Mouse (Mus musculus): Measurements from ENCODE around the gene Foxg1. TPM values are rescaled to one million over a fixed set of nuclear protein-coding genes. Genes with fewer than 3 reads are reported as not detected.
A peak's percentile ranks its signal among the peaks of the same experiment; 100 is the strongest.

Foxg1 gene
- polyA plus RNA-seq, 1 experiment from 2014 or later: 0.19 TPM

GRCm38 (mm10) chr12:49400036-49400852, 17.8 kb downstream of the Foxg1 start:
- H3K27ac ChIP-seq: no peak overlapping the region

DNA sequence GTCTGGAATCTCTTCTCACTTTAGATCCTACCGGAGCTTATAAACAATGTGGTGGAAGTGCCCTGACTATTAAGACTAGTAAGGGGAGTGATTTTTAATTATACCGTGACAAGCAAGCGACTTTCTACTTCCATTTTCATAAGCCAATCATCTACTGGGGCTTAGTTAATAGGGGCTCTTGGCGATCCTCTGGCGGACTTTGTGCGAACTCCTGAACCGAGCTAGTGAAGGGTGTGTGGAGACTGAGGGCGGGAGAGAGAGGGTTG, 18.3 kb downstream of the Foxg1 start:
- Histone ChIP-seq H3K27ac (no peak overlapping the region), H3K36me3 (no peaks in the 10 kb centered on the region), H3K27me3 (ENCODE audit: low read depth, poor library complexity, severe bottlenecking) (peaks cover 91% of the 10 kb centered on the region), H3K4me1 (peaks cover 10% of the 10 kb centered on the region), H3K9me3 (replicated peaks) (no peaks in the 10 kb centered on the region), H3K4me3 (peak overlapping the region; percentile 53)
- 0% methylated on average over 8 of the region's 8 CpGs for WGBS
- DNase-seq (ENCODE audit: low spot score): no peak

More at GRCm38 (mm10) chr12:49400036-49400852, 17.8 kb downstream of the Foxg1 start:
- no peaks in the 10 kb centered on the region for H3K9me3 ChIP-seq (replicated peaks)
- 3% methylated on average over 9 of the region's 9 CpGs for WGBS
- peaks cover 10% of the 10 kb centered on the region for H3K4me1 ChIP-seq
- DNase-seq (ENCODE audit: low spot score): no peak
- H3K36me3 ChIP-seq: no peaks in the 10 kb centered on the region
- 0 out of 2 replicates have a peak overlapping the region, but pooled peaks have one; percentile 53 for H3K4me3 ChIP-seq
- H3K27me3 ChIP-seq (ENCODE audit: low read depth, poor library complexity, severe bottlenecking): peaks cover 96% of the 10 kb centered on the region

GRCm38 (mm10) chr12:49401119-49401795, 18.8 kb downstream of the Foxg1 start:
- peaks cover 10% of the 10 kb centered on the region for H3K4me1 ChIP-seq
- H3K9me3 ChIP-seq (replicated peaks): no peaks in the 10 kb centered on the region
- WGBS: under 1% methylated on average over 68 of the region's 68 CpGs
- H3K27ac ChIP-seq: peak overlapping the region; percentile 2; the same call in 1 of the 2 replicates
- peak overlapping the region; percentile 53 for H3K4me3 ChIP-seq
- peaks cover 86% of the 10 kb centered on the region for H3K27me3 ChIP-seq (ENCODE audit: low read depth, poor library complexity, severe bottlenecking)
- no peaks in the 10 kb centered on the region for H3K36me3 ChIP-seq
- peak; percentile 75 for DNase-seq (ENCODE audit: low spot score)

GRCm38 (mm10) chr12:49401796-49402130, 19.3 kb downstream of the Foxg1 start:
- peaks cover 10% of the 10 kb centered on the region for H3K4me1 ChIP-seq
- peaks cover 81% of the 10 kb centered on the region for H3K27me3 ChIP-seq (ENCODE audit: low read depth, poor library complexity, severe bottlenecking)
- H3K4me3 ChIP-seq: peak overlapping the region; percentile 53
- no peak overlapping the region for H3K27ac ChIP-seq
- no peaks in the 10 kb centered on the region for H3K9me3 ChIP-seq (replicated peaks)
- WGBS: 1% methylated on average over 5 of the region's 5 CpGs
- DNase-seq (ENCODE audit: low spot score): no peak
- no peaks in the 10 kb centered on the region for H3K36me3 ChIP-seq

- 78% methylated on average over 2 of the region's 2 CpGs for WGBS
- Histone ChIP-seq H3K27ac (no peak overlapping the region), H3K4me3 (no peak overlapping the region), H3K9me3 (replicated peaks) (no peaks in the 10 kb centered on the region), H3K27me3 (ENCODE audit: low read depth, poor library complexity, severe bottlenecking) (peaks cover 10% of the 10 kb centered on the region; the same call in 1 of the 2 replicates), H3K36me3 (no peaks in the 10 kb centered on the region), H3K4me1 (no peaks in the 10 kb centered on the region)
- DNase-seq (ENCODE audit: low spot score): no peak
These were observed 27.4 kb downstream of the Foxg1 start for GRCm38 (mm10) chr12:49409833-49410232.

DNA sequence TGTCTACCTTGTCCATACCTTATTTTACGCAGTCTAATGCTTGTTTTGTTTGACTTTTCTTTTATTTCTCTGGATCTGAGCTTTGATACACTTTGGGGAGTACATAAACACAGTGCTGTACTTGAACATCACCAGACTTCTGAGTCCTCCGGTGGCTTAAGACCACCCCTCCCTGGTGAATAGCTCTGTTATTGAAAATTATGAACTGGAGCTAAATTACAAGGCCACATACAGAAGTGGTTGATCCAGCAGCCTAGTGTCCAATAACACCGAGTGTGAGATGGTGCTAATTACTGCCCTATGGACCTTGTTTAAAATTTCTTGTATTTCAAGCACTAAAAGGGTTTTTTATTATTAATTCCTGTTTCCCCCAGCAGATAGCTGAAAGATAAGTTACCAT, 35.5 kb downstream of the Foxg1 start:
- H3K4me3 ChIP-seq: no peak overlapping the region
- no peaks in the 10 kb centered on the region for H3K27me3 ChIP-seq (ENCODE audit: low read depth, poor library complexity, severe bottlenecking)
- no peaks in the 10 kb centered on the region for H3K36me3 ChIP-seq
- DNase-seq (ENCODE audit: low spot score): no peak
- no peaks in the 10 kb centered on the region for H3K9me3 ChIP-seq (replicated peaks)
- no peak overlapping the region for H3K27ac ChIP-seq
- no peaks in the 10 kb centered on the region for H3K4me1 ChIP-seq
- 86% methylated on average over 3 of the region's 3 CpGs for WGBS

Other genes with a start within 250 kb of the Foxg1 start
- not detected in 2 replicates for gene Gm43517, start 2.5 kb downstream of the Foxg1 start, polyA plus RNA-seq (2016; fragmentation: Nextera tagmentation; extraction: Ambion mirVana)